Mouse (Mus musculus): ENCODE measurements around the gene Nphp4. TPM values are rescaled to one million over a fixed set of nuclear protein-coding genes. Genes with fewer than 3 reads are reported as not detected.
"Not testable (repeated sequence)": the region's sequence is repeated elsewhere in the genome, so short reads cannot be mapped to it uniquely, and the experiment has no call there.

Nphp4 gene
- polyA plus RNA-seq, 1 experiment from 2014 or later, result 1.7 TPM

GRCm38 (mm10) chr4:152547886-152548663 is 71.6 kb downstream of the Nphp4 start:
- WGBS, result 49% methylated on average over 37 of the region's 37 CpGs
- no peaks in the 10 kb centered on the region for H3K9me3 ChIP-seq
- ATAC-seq, result 0 out of 2 replicates have a peak, but pooled peaks have one; percentile 54
- H3K27me3 ChIP-seq (replicated peaks), result no peaks in the 10 kb centered on the region
- no peak overlapping the region for H3K27ac ChIP-seq
- H3K9ac ChIP-seq, result no peak overlapping the region
- 0 out of 2 replicates have a peak overlapping the region, but pooled peaks have one; percentile 3 for H3K4me2 ChIP-seq (replicated peaks)
- no peaks in the 10 kb centered on the region for H3K36me3 ChIP-seq
- no peaks in the 10 kb centered on the region for H3K4me1 ChIP-seq (replicated peaks)
- H3K4me3 ChIP-seq (replicated peaks), result no peak overlapping the region

GRCm38 (mm10) chr4:152549507-152550202 is 73.1 kb downstream of the Nphp4 start:
- 0 out of 2 replicates have a peak, but pooled peaks cover 3% of the 10 kb centered on the region for H3K4me1 ChIP-seq (replicated peaks)
- WGBS, result 90% methylated on average over 18 of the region's 18 CpGs
- H3K4me2 ChIP-seq (replicated peaks), result no peak overlapping the region
- H3K27ac ChIP-seq, result no peak overlapping the region
- H3K9ac ChIP-seq, result no peak overlapping the region
- ATAC-seq, result no peak
- no peak overlapping the region for H3K4me3 ChIP-seq (replicated peaks)
- no peaks in the 10 kb centered on the region for H3K9me3 ChIP-seq
- no peaks in the 10 kb centered on the region for H3K36me3 ChIP-seq
- no peaks in the 10 kb centered on the region for H3K27me3 ChIP-seq (replicated peaks)

GRCm38 (mm10) chr4:152550203-152550549 is 73.7 kb downstream of the Nphp4 start:
- Histone ChIP-seq H3K4me3 (replicated peaks) (no peak overlapping the region), H3K4me1 (replicated peaks) (0 out of 2 replicates have a peak, but pooled peaks cover 3% of the 10 kb centered on the region), H3K4me2 (replicated peaks) (no peak overlapping the region), H3K36me3 (no peaks in the 10 kb centered on the region), H3K9me3 (no peaks in the 10 kb centered on the region), H3K9ac (no peak overlapping the region), H3K27me3 (replicated peaks) (no peaks in the 10 kb centered on the region), H3K27ac (no peak overlapping the region)
- 89% methylated on average over 6 of the region's 6 CpGs for WGBS
- no peak for ATAC-seq

GRCm38 (mm10) chr4:152553582-152554285 is 77.2 kb downstream of the Nphp4 start:
- Histone ChIP-seq H3K4me3 (replicated peaks) (no peak overlapping the region), H3K4me1 (replicated peaks) (0 out of 2 replicates have a peak, but pooled peaks cover 10% of the 10 kb centered on the region), H3K9me3 (no peaks in the 10 kb centered on the region), H3K9ac (no peak overlapping the region), H3K4me2 (replicated peaks) (no peak overlapping the region), H3K27ac (no peak overlapping the region), H3K27me3 (replicated peaks) (no peaks in the 10 kb centered on the region), H3K36me3 (no peaks in the 10 kb centered on the region)
- WGBS, result 87% methylated on average over 8 of the region's 8 CpGs
- no peak for ATAC-seq

- 0 out of 2 replicates have a peak, but pooled peaks cover 10% of the 10 kb centered on the region for H3K4me1 ChIP-seq (replicated peaks)
- no peaks in the 10 kb centered on the region for H3K27me3 ChIP-seq (replicated peaks)
- WGBS, result 55% methylated on average over 18 of the region's 18 CpGs
- no peak overlapping the region for H3K4me3 ChIP-seq (replicated peaks)
- H3K9me3 ChIP-seq, result no peaks in the 10 kb centered on the region
- no peak overlapping the region for H3K27ac ChIP-seq
- no peak for ATAC-seq
- H3K36me3 ChIP-seq, result no peaks in the 10 kb centered on the region
- H3K4me2 ChIP-seq (replicated peaks), result no peak overlapping the region
- H3K9ac ChIP-seq, result no peak overlapping the region
Observed at GRCm38 (mm10) chr4:152554421-152554820, 77.9 kb downstream of the Nphp4 start.

GRCm38 (mm10) chr4:152555806-152556205 is 79.3 kb downstream of the Nphp4 start:
- H3K27me3 ChIP-seq (replicated peaks); H3K27ac ChIP-seq; H3K9me3 ChIP-seq; H3K36me3 ChIP-seq; H3K4me3 ChIP-seq (replicated peaks); H3K4me2 ChIP-seq (replicated peaks); H3K4me1 ChIP-seq (replicated peaks); H3K9ac ChIP-seq: not testable (repeated sequence)
- WGBS, result 83% methylated on average over 2 of the region's 3 CpGs
- 0 out of 2 replicates have a peak, but pooled peaks have one; percentile 36 for ATAC-seq

GRCm38 (mm10) chr4:152558246-152558645 is 81.7 kb downstream of the Nphp4 start:
- WGBS, result 38% methylated on average over 17 of the region's 17 CpGs
- H3K9me3 ChIP-seq, result no peaks in the 10 kb centered on the region
- H3K4me2 ChIP-seq (replicated peaks), result no peak overlapping the region
- no peak for ATAC-seq
- H3K27me3 ChIP-seq (replicated peaks), result no peaks in the 10 kb centered on the region
- H3K4me3 ChIP-seq (replicated peaks), result no peak overlapping the region
- H3K36me3 ChIP-seq, result no peaks in the 10 kb centered on the region
- H3K27ac ChIP-seq, result no peak overlapping the region
- H3K4me1 ChIP-seq (replicated peaks), result 0 out of 2 replicates have a peak, but pooled peaks cover 10% of the 10 kb centered on the region
- H3K9ac ChIP-seq, result no peak overlapping the region

GRCm38 (mm10) chr4:152568006-152568405 is 91.5 kb downstream of the Nphp4 start:
- no peak overlapping the region for H3K27ac ChIP-seq
- H3K27me3 ChIP-seq (replicated peaks), result peaks cover 4% of the 10 kb centered on the region; the same call in 1 of the 2 replicates
- no peak overlapping the region for H3K4me2 ChIP-seq (replicated peaks)
- H3K4me1 ChIP-seq (replicated peaks), result no peaks in the 10 kb centered on the region
- H3K9ac ChIP-seq, result no peak overlapping the region
- ATAC-seq, result no peak
- H3K4me3 ChIP-seq (replicated peaks), result no peak overlapping the region
- H3K9me3 ChIP-seq, result no peaks in the 10 kb centered on the region
- 80% methylated on average over 4 of the region's 4 CpGs for WGBS
- H3K36me3 ChIP-seq, result no peaks in the 10 kb centered on the region

GRCm38 (mm10) chr4:152568662-152569395 is 92.3 kb downstream of the Nphp4 start:
- WGBS, result 39% methylated on average over 23 of the region's 23 CpGs
- H3K9me3 ChIP-seq, result no peaks in the 10 kb centered on the region

GRCm38 (mm10) chr4:152574266-152574665 is 97.8 kb downstream of the Nphp4 start:
- no peak overlapping the region for H3K9ac ChIP-seq
- peak; percentile 49 for ATAC-seq
- H3K4me3 ChIP-seq (replicated peaks), result no peak overlapping the region
- no peaks in the 10 kb centered on the region for H3K9me3 ChIP-seq
- H3K4me2 ChIP-seq (replicated peaks), result no peak overlapping the region
- no peaks in the 10 kb centered on the region for H3K36me3 ChIP-seq
- no peak overlapping the region for H3K27ac ChIP-seq
- WGBS, result 53% methylated on average over 12 of the region's 12 CpGs
- H3K4me1 ChIP-seq (replicated peaks), result no peaks in the 10 kb centered on the region
- H3K27me3 ChIP-seq (replicated peaks), result peaks cover 4% of the 10 kb centered on the region; the same call in 1 of the 2 replicates

More at GRCm38 (mm10) chr4:152568662-152569395, 92.3 kb downstream of the Nphp4 start:
- H3K4me2 ChIP-seq (replicated peaks), result 0 out of 2 replicates have a peak overlapping the region, but pooled peaks have one; percentile 11
- H3K27ac ChIP-seq, result no peak overlapping the region
- no peak overlapping the region for H3K9ac ChIP-seq
- H3K4me3 ChIP-seq (replicated peaks), result no peak overlapping the region
- H3K36me3 ChIP-seq, result no peaks in the 10 kb centered on the region
- no peak for ATAC-seq
- peaks cover 4% of the 10 kb centered on the region; the same call in 1 of the 2 replicates for H3K27me3 ChIP-seq (replicated peaks)
- H3K4me1 ChIP-seq (replicated peaks), result no peaks in the 10 kb centered on the region

- no peak for ATAC-seq
- Histone ChIP-seq H3K27me3 (replicated peaks) (no peaks in the 10 kb centered on the region), H3K36me3 (no peaks in the 10 kb centered on the region), H3K4me1 (replicated peaks) (no peaks in the 10 kb centered on the region), H3K27ac (no peak overlapping the region), H3K4me3 (replicated peaks) (no peak overlapping the region), H3K9me3 (no peaks in the 10 kb centered on the region), H3K9ac (no peak overlapping the region), H3K4me2 (replicated peaks) (no peak overlapping the region)
- 77% methylated on average over 4 of the region's 4 CpGs for WGBS
Observed at GRCm38 (mm10) chr4:152576826-152577225, 100.3 kb downstream of the Nphp4 start.
